Mouse (Mus musculus) CD8-positive naive resting alpha-beta T cell, adult 2 months (primary cell): ENCODE measurements around the gene Adam19.

Experiments used
- DNase-seq, 2 experiments: peaks; one replicate each; pipeline ENCODE4 v3.0.0; 2022; ENCODE audit warnings: low read depth in 2 of 2, low spot score in 2 of 2

Adam19 gene

DNA sequence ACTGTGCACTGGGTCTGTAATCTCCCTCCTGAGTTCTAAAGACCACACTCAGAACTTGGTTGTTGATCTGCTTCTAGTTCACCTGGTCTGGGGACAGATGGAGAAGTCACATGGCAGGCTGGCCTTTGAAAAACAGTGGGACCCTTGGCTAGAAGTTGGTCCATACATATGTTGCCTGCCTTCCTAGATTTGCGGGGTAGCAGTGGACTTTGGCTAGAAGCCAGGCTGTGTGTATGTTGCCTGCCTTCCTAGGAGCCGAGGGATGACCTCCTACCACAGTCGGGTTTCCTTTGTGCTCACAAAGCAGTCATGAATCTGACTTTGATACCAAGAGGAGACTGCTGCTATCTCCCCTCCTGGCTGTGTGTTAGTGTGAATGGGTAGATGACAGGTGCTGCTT lies 41.3 kb downstream of the Adam19 start:
- DNase-seq, result no peak

DNA sequence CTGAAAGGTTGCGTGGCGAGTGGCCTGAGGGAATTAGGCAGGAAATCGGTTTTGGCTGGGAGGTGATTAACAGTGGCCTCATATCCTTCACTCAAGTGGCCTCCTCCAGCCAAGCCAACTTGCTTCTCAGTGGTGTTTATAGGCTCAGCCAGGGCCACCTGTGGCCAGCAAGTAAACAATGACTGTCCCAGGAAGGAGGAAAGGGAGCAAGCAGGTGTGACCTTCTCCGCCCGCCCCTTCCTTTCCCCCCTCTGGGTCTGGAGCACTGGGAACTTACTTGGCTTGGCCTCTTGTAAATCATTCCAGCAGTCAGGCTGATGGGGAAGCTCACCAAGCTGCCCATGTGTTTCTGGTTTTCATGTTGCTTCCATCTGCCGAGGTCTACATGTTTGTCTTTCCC lies 46.3 kb downstream of the Adam19 start:
- DNase-seq, result no peak

DNA sequence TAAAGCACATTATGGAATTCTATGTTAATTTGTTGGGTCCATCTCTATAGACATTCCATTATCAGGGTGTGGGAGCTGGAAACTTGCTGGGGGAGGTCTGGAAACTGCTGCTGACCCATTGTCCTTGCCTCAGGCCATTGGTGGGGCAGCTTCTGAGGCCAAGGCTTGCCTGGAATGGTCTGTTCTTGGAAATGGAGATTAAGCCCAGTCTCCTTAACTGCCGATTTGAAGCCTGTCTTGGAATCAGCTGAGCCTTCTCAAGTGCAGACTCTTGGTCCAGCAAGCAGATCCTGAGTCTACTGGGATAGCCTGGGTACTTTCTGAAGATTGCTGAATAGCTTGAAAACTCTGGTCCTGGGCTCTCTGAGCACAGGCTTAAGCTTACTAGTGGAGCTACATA lies 51.3 kb downstream of the Adam19 start:
- no peak for DNase-seq

DNA sequence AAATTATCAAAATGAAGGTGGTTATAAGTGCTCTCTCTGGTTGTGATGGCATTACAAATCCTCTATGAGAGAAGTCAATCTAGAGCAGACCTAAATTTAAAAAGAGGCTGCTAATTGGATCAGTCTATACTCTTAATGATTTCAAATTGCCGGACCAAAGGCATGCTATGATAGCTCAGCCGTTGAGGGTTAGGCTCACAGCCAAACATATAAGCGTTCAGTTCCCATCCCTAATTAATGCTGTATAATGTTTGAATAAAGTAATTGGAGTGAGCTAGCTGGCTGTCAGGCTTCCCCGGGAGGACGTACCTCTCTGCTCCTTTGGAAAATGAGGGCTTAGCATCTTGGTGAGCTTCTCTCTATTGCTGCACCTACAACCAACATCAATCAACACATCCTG lies 53.4 kb downstream of the Adam19 start:
- no peak for DNase-seq

DNA sequence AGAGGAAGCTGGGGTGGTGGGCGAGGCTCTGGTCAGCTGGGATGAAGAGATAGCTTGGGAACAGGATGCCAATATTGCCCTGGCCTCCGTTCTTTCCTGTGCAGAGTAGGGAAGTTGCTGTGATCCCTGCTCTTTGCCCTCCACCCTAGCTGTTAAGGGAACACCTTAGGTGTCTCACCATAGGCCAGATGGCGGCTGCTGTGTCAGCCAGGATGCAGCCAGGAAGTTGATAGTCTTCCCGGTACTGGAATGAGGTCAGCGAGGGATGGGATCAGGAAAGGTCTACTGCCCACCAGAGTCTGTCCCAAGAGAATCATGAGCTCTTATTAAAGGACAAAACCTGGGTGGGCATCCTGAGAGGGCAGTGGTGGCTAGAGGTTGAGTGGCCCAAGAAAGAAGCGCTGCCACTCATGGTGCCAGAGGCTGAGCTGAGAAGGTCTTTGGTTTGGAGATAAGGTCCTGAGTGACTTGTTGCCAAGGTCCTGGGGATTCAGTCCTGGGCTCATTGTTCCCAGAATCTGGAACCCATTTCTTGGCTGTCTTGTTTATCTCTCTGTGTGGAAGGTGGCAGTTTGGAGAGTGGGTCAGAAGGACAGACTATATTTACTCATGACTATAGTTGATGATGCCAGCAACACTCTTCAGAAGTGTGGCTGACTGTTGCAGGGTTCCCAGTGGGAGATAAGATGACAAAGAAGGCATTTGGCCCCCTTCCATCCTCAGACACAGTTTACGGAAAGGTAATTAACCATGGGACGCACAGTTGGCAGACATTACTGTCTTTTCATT lies 54.6 kb downstream of the Adam19 start:
- no peak for DNase-seq

DNA sequence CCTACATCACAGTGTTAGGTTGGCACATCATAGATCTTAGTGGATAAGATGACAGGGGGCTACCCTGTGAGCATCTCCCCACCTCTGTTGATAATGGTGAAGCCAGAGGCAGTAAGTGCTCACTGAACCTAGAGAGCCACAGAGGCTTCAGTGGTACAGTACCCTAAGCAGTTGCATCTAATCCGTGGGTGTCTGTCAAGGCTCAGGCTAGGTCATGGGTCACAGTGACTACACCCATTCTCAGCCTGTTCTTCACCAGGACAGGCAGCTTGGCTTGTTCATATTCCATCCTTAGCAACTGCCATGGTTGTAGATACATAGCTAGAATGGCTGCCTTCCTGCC lies 55.1 kb downstream of the Adam19 start:
- no peak for DNase-seq

DNA sequence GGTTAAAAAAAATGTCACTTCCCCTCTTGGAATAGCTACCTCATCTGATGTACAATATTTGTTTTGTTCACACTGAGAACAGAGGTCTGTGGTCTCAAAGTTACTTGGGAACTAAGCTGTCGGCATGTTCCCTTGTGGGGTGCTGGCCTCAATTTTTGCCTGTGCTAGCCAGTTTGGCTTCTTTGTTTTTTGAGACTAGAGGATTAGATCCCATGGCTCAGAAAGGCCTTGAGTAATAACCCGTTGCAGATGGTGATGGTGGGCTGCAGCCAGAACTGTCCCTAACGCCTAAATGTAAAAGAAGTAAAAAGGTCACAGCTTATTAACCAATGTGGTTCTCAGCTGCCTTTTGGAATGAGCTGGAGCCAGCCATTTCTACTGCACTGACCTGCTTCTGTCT lies 57.4 kb downstream of the Adam19 start:
- DNase-seq, result no peak

DNA sequence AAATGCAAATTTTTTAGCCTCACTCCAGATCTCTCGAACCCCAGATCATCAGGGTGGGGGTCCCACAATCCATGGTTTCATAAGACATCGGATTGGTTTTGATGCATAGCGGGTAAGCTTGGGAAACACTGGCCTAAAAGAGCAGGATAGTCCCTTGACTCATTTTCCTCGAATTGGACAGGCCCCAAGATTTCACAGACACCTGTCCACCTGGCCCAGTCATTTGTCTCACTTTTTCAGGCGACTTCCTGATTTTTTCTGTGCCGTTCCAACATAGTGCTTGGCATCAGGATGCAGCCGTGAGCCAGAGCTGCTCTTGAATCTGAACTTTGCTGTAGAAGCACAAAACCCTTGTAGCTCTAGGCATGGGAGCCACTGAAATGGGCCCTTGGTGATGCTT lies 58.4 kb downstream of the Adam19 start:
- DNase-seq, result no peak

DNA sequence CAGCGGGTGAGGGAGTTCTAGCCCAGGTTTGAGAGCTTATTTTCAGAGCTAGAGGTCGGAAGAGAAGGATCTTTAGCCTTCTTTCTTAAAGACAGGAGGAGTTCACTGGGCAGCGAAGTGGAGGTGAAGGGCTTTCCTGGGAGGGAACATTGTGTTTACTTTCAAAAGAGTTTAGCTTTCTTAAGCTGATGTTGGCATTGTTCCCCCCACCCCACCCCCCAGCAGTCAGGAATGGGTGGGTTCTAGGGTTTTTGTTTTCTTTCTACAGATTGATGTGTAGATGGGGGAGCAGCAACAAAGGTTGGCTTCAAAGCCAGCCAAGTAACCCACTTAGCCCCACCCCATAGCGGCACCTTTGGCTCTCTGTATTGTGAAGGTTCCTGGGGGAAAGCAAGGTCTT lies 59.2 kb downstream of the Adam19 start:
- DNase-seq, result no peak

DNA sequence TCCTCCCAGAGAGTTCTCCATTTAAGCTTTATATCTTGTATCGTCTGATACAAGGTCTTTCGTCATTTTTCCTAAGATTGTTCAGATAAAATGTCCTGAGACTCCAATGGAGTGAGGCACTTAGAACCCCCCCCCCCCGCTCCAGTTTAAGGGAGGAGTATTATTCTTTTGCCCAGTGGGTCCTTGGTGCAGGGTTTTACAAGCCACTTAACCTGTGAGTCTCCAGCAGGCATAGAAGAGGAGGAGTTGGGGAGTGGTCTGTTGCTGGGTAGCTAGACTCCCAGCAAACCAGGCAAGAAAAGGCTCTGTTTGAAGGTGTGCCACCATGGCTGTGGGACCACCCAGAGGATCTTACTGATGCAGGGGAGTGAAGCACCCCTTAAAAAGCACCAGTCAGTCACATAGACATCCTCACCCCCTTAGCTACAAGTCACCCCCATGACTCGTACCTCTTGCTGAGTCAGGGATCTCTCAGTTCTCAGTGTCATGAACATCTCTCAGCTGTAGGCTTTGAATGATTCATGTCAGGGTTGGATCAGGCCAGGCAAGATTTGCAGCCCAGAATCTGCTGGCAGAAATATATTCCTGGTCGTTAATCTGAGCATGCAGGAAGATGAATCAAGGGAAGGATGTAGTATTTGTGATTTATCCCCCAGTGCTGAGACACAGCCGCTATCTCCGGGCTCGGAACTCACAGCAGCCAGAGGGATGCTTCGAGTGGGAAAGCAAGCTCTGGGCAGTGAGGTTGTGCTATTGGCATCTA lies 59.8 kb downstream of the Adam19 start:
- DNase-seq, result no peak

DNA sequence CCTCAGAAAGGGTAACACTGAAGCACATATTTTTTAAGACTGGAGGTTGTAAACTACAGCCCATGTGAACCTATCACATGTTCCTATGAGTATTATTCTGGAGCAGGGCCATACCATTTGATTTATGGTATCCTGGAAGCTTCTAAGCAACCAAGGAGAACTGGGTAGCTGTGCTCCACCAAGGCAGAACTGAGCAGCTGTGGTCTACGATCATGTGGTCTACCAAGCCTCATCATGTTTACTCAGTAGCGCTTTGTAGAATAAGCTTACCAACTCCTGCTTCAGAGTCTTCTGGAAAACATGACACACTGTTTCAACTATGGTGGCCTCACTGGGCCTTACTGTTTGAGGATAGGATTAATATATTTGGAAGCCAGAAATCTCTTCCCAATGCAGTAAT lies 60.7 kb downstream of the Adam19 start:
- DNase-seq, result peak; percentile 33 to 50

DNA sequence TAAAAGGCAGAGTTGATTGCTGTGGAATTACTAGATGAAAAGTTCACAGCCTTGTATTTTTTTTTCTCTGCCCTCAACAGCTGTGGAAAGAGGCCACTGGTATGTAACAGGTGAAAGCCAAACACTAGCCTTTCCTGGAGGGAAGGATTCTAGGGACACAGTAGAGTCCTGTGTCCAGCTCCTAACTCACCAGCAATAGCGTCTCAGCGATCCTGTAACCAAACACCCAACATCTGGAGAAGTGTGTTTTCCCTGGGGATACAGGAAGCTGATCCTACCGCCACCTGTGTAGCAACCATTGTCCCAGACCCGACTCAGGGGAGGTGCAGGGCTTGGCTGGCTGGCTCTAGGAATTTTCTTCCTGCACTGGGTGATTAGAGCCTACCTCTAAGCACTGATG lies 63.8 kb downstream of the Adam19 start:
- no peak for DNase-seq

DNA sequence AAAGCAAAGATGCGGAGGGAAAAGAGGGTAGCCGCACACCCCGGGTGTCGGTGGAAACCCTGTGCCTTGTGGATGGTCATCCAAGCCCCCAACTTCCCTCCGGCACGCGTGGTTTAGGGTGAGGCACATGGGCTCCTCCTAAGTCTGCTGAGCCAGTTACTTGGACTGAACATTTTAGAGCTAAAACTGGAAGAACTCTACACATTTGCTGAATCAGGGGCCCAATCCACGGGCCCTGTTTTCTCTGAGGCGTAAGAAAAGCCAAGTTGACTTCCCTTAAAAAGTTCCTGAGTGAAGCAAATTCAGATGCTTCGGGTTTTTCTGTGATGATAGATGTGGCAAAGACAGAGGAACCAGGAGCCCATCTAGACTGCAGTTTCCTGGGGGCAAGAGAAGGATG lies 64.3 kb downstream of the Adam19 start:
- peak in 1 of 2 experiments; percentile 16 for DNase-seq

DNA sequence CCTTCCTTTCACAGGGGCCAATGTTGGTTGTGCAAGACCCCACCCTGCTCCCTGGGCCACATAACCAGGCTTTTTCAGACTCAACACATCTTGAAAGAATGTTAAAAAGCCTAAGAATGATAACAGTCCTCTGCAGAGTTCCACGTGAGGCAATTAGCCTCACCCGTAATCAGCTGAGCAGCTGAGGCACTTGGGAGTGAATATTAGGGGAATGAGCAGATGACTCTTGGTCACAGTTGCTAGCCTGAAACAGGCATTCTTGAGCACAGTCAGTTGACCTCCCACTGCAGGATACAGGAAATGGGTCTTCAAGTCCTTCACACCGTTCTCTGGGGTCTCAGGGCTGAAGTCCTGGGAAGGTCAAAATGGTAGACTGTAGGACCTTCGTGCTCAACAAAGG lies 65.9 kb downstream of the Adam19 start:
- DNase-seq, result no peak

DNA sequence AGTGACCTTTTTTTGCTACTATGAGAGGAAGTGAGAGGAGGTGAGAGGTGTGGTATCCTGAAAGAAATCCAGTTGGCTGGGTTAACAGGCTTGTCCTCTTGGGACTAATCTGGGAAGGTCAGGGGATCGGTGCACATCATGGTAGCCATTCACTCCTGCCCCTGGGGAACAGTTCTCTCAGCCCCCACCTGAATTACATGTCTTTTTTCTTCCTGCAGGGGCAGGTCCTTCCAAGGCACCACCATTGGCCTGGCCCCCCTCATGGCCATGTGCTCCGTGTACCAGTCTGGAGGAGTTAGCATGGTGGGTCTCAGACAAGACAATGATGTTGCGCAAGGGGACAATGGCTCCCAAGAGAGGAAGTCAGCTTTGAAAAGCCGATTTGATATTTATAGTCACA lies 67.1 kb downstream of the Adam19 start:
- DNase-seq, result no peak

DNA sequence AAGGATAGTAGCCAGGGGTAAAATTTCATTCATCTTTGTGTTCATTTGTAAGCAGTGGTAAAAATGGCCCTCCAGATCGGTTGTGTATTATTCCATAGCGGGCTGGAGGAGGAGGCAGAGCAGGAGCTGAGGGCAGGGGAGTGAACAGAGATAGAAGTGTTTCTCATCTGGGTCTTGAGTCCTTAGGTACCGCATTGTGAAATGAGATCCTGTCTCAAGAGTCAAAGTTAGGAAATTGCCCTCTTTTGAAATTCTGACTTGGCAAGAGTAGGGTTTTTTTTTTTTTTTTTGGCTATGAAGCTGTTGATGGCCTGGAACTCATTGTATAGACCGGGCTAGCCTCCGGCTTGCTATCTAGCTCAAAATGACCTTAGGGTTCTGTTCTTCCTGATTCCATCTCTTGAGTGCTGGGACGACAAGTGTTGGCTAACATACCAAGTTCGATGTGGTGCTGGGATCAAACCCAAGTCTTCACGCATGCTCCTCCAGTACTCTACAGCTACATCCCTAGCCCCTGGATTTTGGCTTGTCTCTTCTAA lies 67.6 kb downstream of the Adam19 start:
- DNase-seq, result no peak

DNA sequence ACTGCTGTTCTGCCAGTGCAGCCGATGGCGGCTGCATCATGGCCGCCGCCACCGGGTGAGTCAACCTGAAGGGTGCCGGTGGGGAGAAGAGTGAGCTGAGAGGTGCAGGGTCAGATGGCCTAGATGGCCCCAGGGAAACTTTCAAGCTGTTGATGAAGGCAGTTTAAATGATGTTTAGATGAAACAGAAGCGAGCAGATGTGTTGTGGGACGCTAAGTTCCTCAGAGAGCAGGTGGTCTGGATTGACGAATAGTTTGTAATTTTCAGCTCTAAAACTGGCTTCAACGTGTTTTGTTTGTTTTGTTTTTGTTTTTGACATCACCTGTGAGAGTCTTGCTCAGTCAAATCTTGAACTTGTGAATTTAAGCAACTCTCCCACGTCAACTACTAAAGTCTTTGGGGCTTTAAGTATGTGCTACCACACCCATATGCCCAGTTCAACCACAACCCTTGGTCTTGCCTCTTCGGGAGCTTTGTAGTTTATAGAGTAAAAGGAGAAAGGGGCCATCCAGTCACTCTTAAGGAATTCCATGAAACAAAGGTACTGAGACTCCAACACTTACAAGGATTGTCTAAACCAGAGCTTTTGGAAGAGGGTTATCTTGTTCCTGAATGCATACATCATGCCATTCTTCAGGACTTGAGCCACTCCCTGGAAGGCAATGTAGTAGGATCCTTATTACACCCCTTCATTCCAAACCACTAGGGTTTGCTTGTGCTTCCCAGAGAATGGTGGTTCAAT lies 69.5 kb downstream of the Adam19 start:
- no peak for DNase-seq

DNA sequence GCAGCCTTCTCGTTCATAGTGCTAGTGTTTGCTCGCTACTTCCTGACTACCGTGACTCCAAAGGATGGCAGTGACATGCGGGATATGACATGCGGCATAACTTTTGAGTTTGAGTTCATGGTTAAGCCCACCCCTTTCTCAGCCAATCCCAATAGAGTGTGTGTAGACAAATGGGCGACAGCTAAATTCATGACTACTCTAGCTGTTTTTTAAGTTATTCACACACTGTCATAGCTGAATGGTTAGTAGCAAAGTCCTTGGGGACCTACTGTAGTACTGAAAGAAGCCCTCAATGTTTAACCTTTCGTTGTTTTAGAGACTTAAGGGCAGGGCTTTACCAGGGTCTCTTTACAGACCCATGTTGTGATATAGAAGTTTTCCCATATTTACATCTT lies 70.0 kb downstream of the Adam19 start:
- DNase-seq, result no peak

DNA sequence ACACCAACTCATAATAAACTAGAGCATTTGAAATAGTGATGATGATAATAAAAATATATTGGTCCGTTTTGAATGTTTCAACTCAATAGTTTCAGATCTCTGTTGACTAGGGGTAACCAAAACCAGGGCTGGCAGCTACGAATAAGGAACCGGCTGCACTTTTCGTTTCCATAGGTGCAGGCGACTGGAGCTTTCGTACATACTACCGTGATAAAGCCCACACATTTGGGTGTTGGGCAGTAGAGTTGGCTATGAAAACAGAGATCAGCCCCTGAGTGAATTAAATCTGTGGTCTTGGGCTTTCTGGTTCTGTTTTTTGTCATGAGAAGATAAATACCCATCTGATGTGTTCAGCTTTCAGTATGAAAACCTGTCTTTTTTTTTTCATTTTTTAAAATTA lies 70.5 kb downstream of the Adam19 start:
- DNase-seq, result no peak

DNA sequence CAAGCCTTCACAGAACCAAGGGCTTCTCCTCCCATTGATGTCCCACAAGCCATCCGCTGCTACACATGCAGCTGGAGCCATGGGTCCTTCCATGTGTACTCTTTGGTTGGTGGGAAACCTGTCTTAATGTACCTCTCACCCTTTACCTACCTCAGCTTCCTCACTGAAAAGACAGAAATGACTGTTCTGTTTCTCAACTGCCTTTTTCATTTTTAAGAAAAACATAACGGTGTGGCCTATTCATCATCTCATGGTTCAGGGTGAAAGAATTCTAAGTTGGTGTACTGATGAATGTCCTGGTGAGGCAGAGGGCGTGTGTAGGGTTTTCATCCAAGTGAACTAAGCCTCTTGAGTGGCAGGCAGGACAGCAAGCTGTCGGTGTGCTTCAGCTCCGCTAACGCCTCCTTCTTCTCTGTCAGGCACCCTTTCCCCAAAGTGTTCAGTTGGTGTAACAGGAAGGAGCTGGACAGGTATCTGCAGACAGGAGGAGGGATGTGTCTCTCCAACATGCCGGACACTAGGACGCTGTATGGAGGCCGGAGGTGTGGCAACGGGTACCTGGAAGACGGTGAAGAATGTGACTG lies 71.1 kb downstream of the Adam19 start:
- no peak for DNase-seq
